Mouse (Mus musculus) adrenal gland, postnatal 0 days (tissue): ENCODE results near the gene Prss29. TPM values are rescaled to one million over a fixed set of nuclear protein-coding genes. Genes with fewer than 3 reads are reported as not detected.

Experiments used
- polyA plus RNA-seq: library from polyadenylated mRNA; unstranded; fragments of >200 nt; fragmentation: Nextera tagmentation; extraction: Ambion mirVana; gene quantifications from 2 replicates; pipeline ENCODE4 v1.2.1, GENCODE M21; 2015

The Prss29 gene
- not detected in 2 replicates for polyA plus RNA-seq

DNA sequence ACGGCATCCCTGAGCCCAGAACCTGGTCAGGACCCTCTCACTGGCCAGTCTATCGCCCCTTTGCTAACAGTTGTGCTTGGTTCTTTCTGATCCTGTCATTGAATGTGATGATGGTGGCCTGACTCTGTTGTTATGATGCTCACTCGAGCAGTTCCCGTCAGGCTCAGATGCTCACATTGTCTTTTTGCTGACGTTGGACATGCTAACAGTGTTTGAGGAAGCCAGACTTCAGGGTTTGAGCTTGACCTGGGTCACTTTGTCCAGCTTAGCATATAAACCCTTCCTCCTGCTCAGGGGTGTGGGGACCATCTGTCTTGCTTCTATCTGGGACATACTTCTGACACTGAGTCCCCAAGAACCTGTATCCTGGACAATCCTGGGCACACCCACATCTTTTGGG lies at the start of gene Prss29:
Gene Prss29, plus strand, starts transcription at position 301 of the 400 bp plus-strand sequence.

DNA sequence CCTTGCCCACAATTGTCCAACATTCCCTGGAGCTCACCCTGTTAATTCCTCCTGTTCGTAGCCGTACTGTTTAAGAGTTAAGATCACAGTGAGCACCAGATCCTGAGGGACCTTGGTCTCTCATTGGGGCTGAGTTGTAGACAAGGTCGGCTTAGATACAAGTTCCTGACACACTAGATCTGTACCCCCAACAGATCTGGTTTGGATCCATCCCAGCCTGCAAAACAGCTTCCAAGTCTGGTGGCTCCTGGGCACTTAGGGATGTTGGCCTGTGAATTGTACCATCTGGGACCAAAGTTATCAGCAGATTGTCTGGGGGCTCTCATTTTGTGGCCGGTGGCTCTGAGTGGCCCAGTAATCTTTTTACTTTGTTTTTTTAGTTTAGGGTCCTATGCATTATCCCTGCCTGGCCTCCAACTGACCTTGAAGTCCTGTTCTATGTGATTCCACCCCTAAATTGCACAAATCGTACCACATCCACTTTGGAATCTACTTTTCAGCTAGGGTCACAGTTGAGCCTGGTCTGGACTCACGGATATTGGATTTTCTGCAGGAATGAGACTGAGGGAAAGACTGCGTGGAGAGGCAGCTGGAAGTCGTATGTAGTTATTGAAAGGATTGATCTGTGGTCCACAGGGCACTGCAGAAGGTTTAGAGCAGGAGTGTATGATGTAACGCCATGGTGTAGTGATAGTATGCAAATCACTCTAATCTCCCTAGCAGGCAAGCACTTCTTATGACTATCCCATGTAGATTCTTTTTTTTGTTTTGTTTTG lies 43.7 kb upstream of the Prss29 start, which contains the start of gene Ube2i:
Gene Ube2i, minus strand, starts transcription at position 52 of the 776 bp plus-strand sequence.

DNA sequence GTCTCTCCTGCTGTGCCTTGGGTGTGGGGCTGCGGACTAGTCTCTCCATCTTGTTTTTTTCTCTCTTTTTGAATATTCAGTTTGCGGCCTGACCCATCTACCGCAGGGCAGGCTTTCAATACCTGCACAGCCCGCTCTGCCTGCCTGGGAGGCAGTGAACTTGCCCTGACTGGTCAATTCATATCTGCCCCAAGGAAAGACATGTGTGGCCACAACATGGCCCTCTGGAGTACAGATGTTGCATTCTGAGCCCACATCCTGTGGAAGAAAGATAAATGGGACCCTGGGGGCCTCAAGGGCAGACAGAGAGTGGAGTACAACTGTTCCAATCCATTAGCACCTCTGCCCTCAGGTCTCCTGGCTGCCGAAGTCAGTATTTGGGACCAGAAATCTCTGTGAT lies 20.4 kb upstream of the Prss29 start, which contains the start of gene Prss34:
Gene Prss34, plus strand, starts transcription at position 301 of the 400 bp plus-strand sequence.

GRCm38 (mm10) chr17:25308346-25308745 lies 10.1 kb upstream of the Prss29 start, which contains the start of gene Prss28:
Prss28 (plus strand) TSS chr17:25308646.

GRCm38 (mm10) chr17:25345462-25345861 lies 27.0 kb downstream of the Prss29 start, which contains the start of gene Tpsab1:
Tpsab1 (minus strand) TSS chr17:25345562.

GRCm38 (mm10) chr17:25366005-25366404 lies 47.6 kb downstream of the Prss29 start, which contains the start of gene Tpsb2:
Tpsb2 (plus strand) TSS chr17:25366305.

DNA sequence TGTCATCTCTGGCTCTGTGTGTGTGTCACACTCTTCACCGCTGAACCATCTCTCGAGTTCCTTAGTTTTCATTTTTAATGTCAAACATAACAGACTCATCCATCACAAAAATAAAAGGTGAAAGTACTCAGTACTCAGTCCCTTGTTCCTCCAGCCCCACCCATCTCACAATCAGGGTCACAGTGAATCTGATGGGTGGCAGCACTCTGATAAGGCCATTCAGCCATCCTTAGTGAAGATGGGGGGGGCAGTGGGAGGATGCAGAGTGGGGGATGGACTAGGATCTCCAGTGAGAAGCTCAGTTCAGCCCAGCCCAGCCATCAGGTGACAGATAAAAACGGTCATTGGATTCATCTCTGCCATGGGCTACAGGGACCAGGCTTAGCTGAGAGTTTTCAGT lies 50.5 kb downstream of the Prss29 start, which contains the start of gene Tpsg1:
Gene Tpsg1, plus strand, starts transcription at position 301 of the 400 bp plus-strand sequence.

Other genes starting within 250 kb of the Prss29 start
- 47.0 and 48.5 TPM in 2 replicates for gene Tmem204, start 235.1 kb upstream of the Prss29 start, polyA plus RNA-seq
- 17.3 and 18.1 TPM in 2 replicates for gene Telo2, start 202.7 kb upstream of the Prss29 start, polyA plus RNA-seq
- 0.17 and 0.25 TPM in 2 replicates for gene Ptx4, start 197.9 kb upstream of the Prss29 start, polyA plus RNA-seq
- 11.8 and 20.7 TPM in 2 replicates for gene Clcn7, start 185.3 kb upstream of the Prss29 start, polyA plus RNA-seq
- 0.06 TPM in 1 of 2 replicates, not detected in the other for gene Ccdc154, start 156.2 kb upstream of the Prss29 start, polyA plus RNA-seq
- 0.33 and 0.40 TPM in 2 replicates for gene Gm38655, start 143.2 kb upstream of the Prss29 start, polyA plus RNA-seq
- gene BC003965, start 134.1 kb upstream of the Prss29 start, polyA plus RNA-seq, result 34.5 and 37.5 TPM in 2 replicates
- 6.8 and 7.2 TPM in 2 replicates for gene Unkl, start 130.3 kb upstream of the Prss29 start, polyA plus RNA-seq
- 69.2 and 75.2 TPM in 2 replicates for gene Gnptg, start 78.5 kb upstream of the Prss29 start, polyA plus RNA-seq
- 59.7 and 65.7 TPM in 2 replicates for gene Tsr3, start 78.5 kb upstream of the Prss29 start, polyA plus RNA-seq
- 7.5 and 11.9 TPM in 2 replicates for gene Baiap3, start 62.3 kb upstream of the Prss29 start, polyA plus RNA-seq
- gene Ube2i, start 44.0 kb upstream of the Prss29 start, polyA plus RNA-seq, result 292 and 391 TPM in 2 replicates
- gene Prss34, start 20.3 kb upstream of the Prss29 start, polyA plus RNA-seq, result 0.44 and 1.4 TPM in 2 replicates
- 0.14 and 0.75 TPM in 2 replicates for gene Prss28, start 10.0 kb upstream of the Prss29 start, polyA plus RNA-seq
- gene Tpsab1, start 26.9 kb downstream of the Prss29 start, polyA plus RNA-seq, result 1.0 and 2.1 TPM in 2 replicates
- 45.1 and 65.1 TPM in 2 replicates for gene Tpsb2, start 47.7 kb downstream of the Prss29 start, polyA plus RNA-seq
- 0.68 and 1.3 TPM in 2 replicates for gene Tpsg1, start 50.6 kb downstream of the Prss29 start, polyA plus RNA-seq
- 4.6 and 7.3 TPM in 2 replicates for gene Cacna1h, start 115.1 kb downstream of the Prss29 start, polyA plus RNA-seq
- gene Tekt4, start 136.0 kb downstream of the Prss29 start, polyA plus RNA-seq, result 0.17 and 0.30 TPM in 2 replicates
- 0.11 TPM in 2 replicates for gene Sstr5, start 178.6 kb downstream of the Prss29 start, polyA plus RNA-seq